Mouse (Mus musculus) gastrocnemius, adult 2 months (tissue): ENCODE measurements around the gene Serpine3. TPM values are rescaled to one million over a fixed set of nuclear protein-coding genes. Genes with fewer than 3 reads are reported as not detected.
"Not testable (repeated sequence)": the region's sequence is repeated elsewhere in the genome, so short reads cannot be mapped to it uniquely, and the experiment has no call there.

Experiments used
- DNase-seq: peaks from one replicate; pipeline ENCODE4 v3.0.0; 2022
- H3K27ac ChIP-seq: fragments of 200-600 bp; 2 replicates; pipeline ENCODE4 v1.8.1; 2022; ENCODE audit warnings: mild to moderate bottlenecking
- H3K4me3 ChIP-seq: fragments of 200-600 bp; 2 replicates; pipeline ENCODE4 v1.8.1; 2022; ENCODE audit warnings: mild to moderate bottlenecking, moderate library complexity
- CTCF ChIP-seq: fragments of 200-600 bp; IDR thresholded peaks from 2 replicates; pipeline ENCODE4 v1.8.1; 2022; ENCODE audit warnings: antibody characterized with exemption, mild to moderate bottlenecking, moderate library complexity
- intact Hi-C: fragments of 180-260 bp; cut with DNase I; formaldehyde crosslinking; loops from one replicate; pipeline ENCODE4 v1.15.1; 2025
- long read RNA-seq, 2 experiments: library from polyadenylated mRNA; stranded (forward); transcript quantifications; one replicate each; pipeline ENCODE4 v2.0.0; 2021
- total RNA-seq, 2 experiments: library from RNA; stranded (reverse); gene quantifications; 2 replicates each; pipeline ENCODE4 v1.2.3; 2021

The Serpine3 gene
- not detected for total RNA-seq
- long read RNA-seq, experiment 1: 0 reads
- long read RNA-seq, experiment 2: 0 reads

DNA sequence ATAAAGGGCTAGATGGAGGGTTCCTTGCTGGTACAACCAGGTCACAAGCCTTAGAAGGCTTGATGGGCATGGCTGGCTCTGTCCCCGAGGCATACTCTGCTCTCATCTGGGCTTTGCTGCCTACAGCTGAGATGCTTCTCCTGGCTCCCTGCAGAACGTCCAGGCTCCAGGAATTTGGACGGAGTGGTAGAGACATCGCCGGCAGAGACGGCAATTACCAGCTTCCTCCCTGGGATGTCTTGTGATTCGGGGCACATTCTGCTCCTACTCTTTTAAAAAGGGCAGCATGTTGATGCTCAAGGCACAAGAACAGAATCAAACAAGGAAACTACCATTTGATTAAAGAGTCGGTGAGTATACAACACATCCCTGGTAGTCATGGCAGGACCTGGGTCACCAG is at the start of gene Serpine3:
TSS of gene Serpine3 (plus strand) at position 301 of the 400 bp plus-strand sequence.
- intact Hi-C loops: no loop called here
- DNase-seq: no peak
- TF ChIP-seq CTCF: no peak
- H3K4me3 ChIP-seq: no peak within 1 kb of the TSS
- no peak within 1 kb of the TSS for H3K27ac ChIP-seq

DNA sequence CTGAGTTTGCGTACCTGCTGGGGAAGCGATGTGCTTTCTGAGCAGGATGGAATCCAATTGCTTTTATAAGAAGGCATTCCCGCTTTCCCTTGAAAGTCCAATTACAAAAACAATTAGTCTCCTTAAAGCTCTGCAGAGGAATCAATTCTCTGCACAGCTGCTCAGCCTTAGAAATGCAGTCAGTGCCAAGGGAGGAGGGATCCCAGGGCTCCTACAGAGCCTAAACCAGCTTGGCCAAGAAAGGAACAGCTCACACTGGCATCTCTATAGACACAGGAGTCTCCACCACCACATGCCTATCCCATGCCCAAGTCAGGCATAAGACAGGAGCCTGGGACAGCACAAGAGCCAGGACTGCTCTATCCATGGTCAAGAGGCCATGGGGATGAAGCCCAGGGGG is 41.1 kb upstream of the Serpine3 start:
- no peak for DNase-seq
- Histone ChIP-seq H3K27ac (no peak overlapping the region), H3K4me3 (no peak overlapping the region)
- no peak for TF ChIP-seq CTCF
- intact Hi-C loops: no loop called here

DNA sequence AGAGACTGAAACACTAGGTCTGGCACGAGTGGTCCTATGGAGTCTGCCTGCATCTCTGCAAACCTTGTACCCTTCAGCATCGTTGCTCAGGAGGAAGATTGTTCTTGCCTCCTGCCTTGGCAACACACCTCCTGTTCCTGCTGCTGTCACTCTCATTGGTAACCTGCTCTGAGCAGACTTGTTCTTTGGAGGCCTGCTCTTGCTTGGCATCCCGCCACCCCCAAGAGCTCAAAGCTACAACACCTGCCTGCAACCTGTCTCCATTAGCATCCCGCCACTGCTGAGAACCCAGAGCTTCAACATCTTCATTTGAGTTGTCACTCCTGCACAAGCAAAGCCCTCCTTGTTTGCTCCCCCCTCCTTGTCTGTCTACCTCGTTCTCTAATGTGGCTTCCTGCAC is 35.5 kb upstream of the Serpine3 start:
- no peak overlapping the region for H3K27ac ChIP-seq
- intact Hi-C loops: no loop called here
- TF ChIP-seq CTCF: no peak
- no peak overlapping the region for H3K4me3 ChIP-seq
- DNase-seq: no peak

DNA sequence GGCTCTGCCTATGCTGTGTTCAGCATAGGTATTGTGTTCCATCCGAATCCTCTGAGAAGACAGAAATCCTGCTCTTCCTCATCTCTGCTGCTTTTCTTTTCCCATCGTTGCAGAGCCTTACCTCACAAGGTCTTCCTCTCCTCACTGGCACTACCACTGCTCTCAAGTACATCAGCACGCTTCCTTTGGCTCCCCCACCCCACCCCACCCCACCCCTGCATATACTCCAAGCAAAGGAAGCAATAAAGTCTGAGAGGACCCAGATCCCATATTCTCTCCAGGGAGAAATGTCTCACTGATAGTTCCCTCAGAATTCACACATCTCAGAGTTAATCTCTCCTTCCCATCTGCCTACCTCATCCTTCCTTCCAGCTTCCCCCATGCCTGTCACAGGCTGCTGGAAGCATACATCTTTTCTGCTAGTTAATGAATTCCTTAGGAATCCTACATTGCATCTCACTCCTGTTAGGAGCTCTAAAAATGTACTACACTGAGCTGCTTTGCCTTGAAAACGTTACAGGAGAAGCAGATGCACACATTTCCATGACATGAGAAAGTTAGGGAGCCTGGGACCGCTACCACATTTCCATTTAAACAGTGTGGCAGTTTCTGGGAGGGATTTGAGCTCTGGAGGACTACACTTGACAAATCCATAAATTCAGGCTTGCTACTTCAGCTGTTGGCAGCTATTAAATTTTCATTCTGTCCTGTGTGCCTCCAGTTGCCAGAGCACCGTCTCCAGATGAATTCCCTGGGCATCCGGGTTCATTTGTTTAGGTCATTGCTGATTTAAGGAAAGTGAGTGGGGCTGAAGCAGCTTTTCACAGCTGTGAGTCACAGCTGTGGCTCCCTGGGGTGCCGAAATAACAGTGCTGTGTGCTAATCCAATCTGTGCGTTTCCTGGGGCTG is 25.8 kb upstream of the Serpine3 start:
- Histone ChIP-seq H3K4me3 (no peak overlapping the region), H3K27ac (no peak overlapping the region)
- no peak for TF ChIP-seq CTCF
- DNase-seq: no peak
- intact Hi-C loops: loop anchor here (5.0 kb wide), 1 partner anchor 340 kb away; no protein-coding TSS in a partner anchor

DNA sequence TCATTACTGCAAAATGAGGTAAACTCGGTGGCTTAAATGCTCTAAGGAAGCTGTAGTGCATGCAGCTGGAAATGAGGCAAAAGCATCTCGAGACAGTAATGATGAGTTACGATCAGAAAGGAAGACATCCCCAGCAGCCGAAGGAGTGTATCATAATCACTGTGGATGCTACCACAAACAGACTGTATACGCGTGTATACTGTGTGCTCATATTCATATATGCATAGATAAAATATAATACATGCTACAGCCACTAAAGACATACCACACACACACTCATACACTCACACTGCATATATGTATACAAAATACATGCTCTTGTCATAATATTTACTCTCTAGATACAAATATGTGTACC is 25.1 kb upstream of the Serpine3 start:
- no peak for DNase-seq
- H3K4me3 ChIP-seq: no peak overlapping the region
- intact Hi-C loops: loop anchor here (5.0 kb wide), 1 partner anchor 339 kb away; no protein-coding TSS in a partner anchor
- no peak for TF ChIP-seq CTCF
- H3K27ac ChIP-seq: no peak overlapping the region

DNA sequence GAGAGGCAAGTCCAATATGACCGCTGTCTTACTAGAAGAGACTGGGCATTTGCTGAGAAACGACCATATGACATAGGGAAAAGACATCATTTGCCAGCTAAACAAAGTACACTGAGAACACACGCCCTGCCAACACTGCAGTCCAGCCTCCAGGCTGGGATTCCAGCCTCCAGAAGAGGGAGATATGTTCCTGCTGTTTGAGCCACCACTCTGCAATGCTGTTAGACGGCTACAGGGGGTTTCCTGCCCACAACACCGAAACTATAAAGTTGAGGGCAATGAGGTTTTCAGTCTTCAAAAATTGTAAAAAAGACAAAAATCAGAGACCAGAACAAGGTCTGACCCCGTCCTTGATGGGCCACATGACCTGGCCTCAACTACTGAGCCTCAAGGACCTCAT is 24.4 kb upstream of the Serpine3 start:
- no peak overlapping the region for H3K27ac ChIP-seq
- H3K4me3 ChIP-seq: no peak overlapping the region
- intact Hi-C loops: loop anchor here (5.0 kb wide), 1 partner anchor 338 kb away; no protein-coding TSS in a partner anchor
- TF ChIP-seq CTCF: peak; percentile 57
- no peak for DNase-seq

DNA sequence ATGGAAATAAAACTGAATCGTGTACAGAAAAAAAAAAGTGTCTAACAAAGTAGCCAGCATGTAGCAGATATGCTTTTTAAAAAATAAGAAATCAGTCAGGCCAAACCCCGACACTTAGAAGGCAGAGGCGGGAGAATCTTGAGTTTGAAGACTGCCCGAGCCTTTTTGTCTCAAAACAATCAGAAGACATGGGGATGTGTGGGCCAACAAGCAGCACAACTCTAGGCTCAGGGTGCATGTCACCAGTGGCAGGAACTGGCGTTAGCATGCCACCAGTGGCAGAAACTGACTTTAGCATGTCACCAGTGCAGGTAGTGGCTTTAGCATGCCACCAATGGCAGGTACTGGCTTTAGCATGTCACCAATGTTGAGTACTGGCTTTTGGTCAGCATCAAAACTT is 23.9 kb upstream of the Serpine3 start:
- intact Hi-C loops: loop anchor here (5.0 kb wide), 1 partner anchor 338 kb away; no protein-coding TSS in a partner anchor
- no peak for TF ChIP-seq CTCF
- Histone ChIP-seq H3K4me3 (no peak overlapping the region), H3K27ac (no peak overlapping the region)
- no peak for DNase-seq

DNA sequence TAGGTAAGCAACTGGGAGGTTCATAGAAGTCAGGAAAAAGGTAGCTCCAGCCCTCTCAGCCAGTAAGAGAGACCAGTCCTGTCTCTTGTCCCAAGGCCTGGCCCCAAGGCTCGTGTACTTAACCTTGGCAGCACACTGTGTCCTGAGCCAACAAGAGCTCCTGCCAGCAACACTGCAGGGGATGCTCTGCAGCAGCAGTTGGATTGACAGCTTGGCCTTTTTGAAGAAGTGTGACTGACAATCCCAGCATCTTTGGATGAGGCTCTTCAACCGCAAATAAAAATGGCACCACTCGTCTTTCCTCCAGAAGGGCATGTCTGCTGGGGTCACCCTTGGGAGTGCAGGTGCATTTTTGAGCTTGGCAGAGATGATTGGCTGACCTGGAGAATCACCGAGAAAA is 23.1 kb upstream of the Serpine3 start:
- intact Hi-C loops: no loop called here

DNA sequence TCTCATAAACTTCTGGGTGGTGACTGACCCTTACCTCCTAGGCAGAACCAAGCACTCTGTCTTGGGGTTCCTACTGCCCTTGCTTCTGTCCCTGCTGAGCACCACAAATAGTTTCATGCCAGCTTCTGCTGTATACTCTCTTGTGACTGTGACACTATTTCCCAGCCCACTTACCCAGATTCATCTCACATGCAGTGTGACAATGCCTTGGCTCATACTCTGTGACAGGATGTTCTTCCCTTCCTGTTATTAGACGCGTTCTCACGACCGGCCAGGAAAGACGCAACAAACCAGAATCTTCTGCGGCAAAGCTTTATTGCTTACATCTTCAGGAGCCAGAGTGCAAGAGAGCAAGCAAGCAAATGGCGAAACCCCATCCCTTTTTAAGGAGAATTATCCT is 21.1 kb upstream of the Serpine3 start:
- intact Hi-C loops, H3K27ac ChIP-seq, DNase-seq, H3K4me3 ChIP-seq: not testable (repeated sequence)

More for the DNA sequence above, 23.1 kb upstream of the Serpine3 start:
- DNase-seq: no peak
- TF ChIP-seq CTCF: no peak
- Histone ChIP-seq H3K27ac (no peak overlapping the region), H3K4me3 (no peak overlapping the region)

DNA sequence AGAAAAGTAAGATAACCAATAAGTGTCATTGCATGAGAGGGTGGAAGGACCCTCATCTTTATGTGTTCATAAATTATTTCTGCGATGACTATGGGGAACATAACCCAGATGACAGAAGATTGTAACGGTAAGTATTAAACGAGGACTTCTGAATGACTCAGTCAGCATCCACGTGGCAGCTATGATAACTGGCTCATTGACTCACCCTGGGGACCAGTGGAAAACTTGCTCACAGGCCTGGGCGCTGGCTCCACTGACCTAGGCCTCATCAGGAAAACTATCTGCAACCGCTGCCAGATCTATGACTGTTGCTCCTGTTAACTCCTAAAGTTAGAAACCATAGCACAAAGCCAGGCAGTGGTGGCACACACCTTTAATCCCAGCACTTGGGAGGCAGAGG is 15.1 kb upstream of the Serpine3 start:
- Histone ChIP-seq H3K4me3 (no peak overlapping the region), H3K27ac (no peak overlapping the region)
- DNase-seq: no peak
- no peak for TF ChIP-seq CTCF
- intact Hi-C loops: no loop called here

DNA sequence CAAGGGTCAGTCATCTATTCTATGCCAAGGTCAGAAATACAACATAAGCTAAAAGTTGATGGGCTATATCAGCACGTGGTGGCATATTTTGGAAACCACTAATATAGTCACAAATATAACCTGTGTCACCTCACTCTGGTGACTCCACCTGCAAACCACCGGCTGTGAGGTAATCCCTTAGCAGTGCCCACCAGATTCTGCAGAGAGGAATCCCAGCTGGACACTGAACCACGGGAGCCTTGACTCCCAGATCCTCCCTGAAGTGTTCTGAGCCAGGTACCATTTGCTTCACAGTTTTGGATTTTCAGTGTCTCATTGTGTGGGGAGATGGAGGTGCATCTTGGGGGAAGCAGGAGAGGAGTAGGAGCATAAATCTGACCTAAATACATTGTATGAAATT is 13.1 kb upstream of the Serpine3 start:
- TF ChIP-seq CTCF: no peak
- DNase-seq: no peak
- intact Hi-C loops: no loop called here
- Histone ChIP-seq H3K27ac (no peak overlapping the region), H3K4me3 (no peak overlapping the region)

DNA sequence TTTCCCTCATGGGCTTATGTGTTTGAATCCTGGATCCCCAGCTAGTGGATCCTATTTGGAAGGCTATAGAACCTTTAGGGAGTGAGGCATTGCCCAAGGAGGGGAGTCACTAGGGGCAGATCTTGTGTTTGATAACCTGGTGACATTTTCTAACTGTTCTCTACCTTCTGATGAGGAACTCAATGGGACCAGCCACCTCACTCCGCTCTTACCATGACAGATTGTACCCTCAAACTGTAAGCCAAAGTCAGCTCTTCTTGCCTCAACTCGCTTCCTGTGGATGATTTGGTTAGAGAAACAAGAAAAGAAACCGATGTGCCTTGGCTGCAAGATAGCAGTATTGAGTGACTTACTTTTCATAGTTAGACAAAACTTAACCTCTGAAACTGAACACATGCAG is 11.7 kb upstream of the Serpine3 start:
- no peak for TF ChIP-seq CTCF
- DNase-seq: no peak
- Histone ChIP-seq H3K27ac (no peak overlapping the region), H3K4me3 (no peak overlapping the region)
- intact Hi-C loops: no loop called here

DNA sequence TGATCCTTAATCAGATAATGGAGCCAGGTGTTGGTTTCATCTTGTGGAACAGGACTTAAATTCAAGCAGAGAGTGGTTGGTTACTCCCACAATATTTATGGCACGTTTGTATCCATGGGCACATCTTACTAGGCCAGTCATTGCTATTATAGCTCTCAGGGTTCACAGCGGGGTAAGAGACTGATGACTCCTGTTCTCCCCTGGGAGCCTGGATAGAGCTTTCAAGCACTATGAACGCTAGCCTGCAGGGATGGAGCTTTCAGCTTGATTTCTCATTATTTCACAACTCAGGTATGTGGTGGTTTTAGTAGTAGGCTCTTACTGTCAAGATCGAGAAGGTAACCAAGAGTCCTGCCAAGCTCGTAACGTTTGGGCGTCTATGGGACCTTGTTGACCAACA is 7.5 kb upstream of the Serpine3 start:
- no peak for TF ChIP-seq CTCF
- intact Hi-C loops: no loop called here
- DNase-seq: no peak
- no peak overlapping the region for H3K27ac ChIP-seq
- H3K4me3 ChIP-seq: no peak overlapping the region

DNA sequence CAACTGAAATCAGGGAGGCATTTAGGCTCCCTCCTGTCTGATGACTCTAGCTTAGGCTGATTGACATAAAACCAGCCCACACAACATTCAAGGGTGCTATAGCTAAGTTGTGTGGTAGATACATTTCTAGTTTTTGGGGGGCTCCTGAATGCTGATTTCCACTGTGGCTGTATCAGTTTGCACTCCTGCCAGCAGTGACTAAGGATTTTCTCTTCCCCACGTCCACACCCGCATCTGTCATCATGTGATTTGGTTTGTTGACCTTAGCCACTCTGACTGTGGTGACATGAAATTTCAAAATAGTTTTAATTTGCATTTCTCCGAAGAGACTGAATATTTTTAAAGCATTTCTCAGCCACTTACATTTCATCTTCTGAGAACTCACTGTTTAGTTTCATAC is 6.0 kb upstream of the Serpine3 start:
- Histone ChIP-seq H3K4me3 (no peak overlapping the region), H3K27ac (no peak overlapping the region)
- no peak for TF ChIP-seq CTCF
- intact Hi-C loops: no loop called here
- no peak for DNase-seq
